ENCODE assay signal across 10 mouse cellular contexts in genomic region chr1:134725276-134725675, GRCm38 (mm10).
DNase-seq lines count a peak whose midpoint lies in the region; ATAC-seq and TF ChIP-seq lines count a peak whose summit lies in the region.
"Had no signal": no experiment of that assay in that cellular context is flagged by ENCODE, and none has a peak within 500 bp of the region (broad histone marks: within the 10 kb centered on the region; RNA-seq: fewer than 3 reads in every experiment).

No protein-coding gene starts in this region.

- no peaks in the 10 kb centered on the region for H3K4me1 ChIP-seq in cortical plate, adult 2 months (ENCODE audit: control insufficient read depth, insufficient read depth, low read length)
- H3K4me1 ChIP-seq: heart, embryonic 15.5 days; midbrain, embryonic 12.5 days had no signal

- H3K4me3 ChIP-seq in cortical plate, adult 2 months (ENCODE audit: insufficient read depth, low read length), result no peak overlapping the region
- H3K4me3 ChIP-seq: heart, embryonic 15.5 days; midbrain, embryonic 12.5 days had no signal

- no peak for DNase-seq in frontal cortex, postnatal 25 days (ENCODE audit: low spot score in 2 of 2)
- DNase-seq in urinary bladder, postnatal 25 days (ENCODE audit: low spot score), result peak; percentile 52
- DNase-seq in urinary bladder, adult 2 months (ENCODE audit: low spot score), result no peak
- peak; percentile 52 to 53 for DNase-seq in kidney, postnatal 25 days
- DNase-seq in mesoderm, embryonic 11.5 days (ENCODE audit: low read depth, low spot score), result peak; percentile 35

- no peak for TF ChIP-seq POLR2A in cortical plate, adult 2 months (IDR thresholded peaks at IDR 0.05; ENCODE audit: extremely low read depth, insufficient read depth, low read length)

- H3K27ac ChIP-seq in cortical plate, adult 2 months (ENCODE audit: insufficient read depth, low read length), result no peak overlapping the region
- H3K27ac ChIP-seq: heart, embryonic 15.5 days; midbrain, embryonic 12.5 days had no signal

- ATAC-seq in frontal cortex, adult (ENCODE audit: low TSS enrichment), result peak; percentile 50
- no peak for ATAC-seq in inflammation-experienced regulatory T-cells, adult 6 months

- peak; percentile 48 for TF ChIP-seq CTCF in cortical plate, adult 2 months (IDR thresholded peaks at IDR 0.05; ENCODE audit: extremely low read depth, insufficient read depth, low read length)

Comparison
In these comparisons a context has a peak if more than half of its experiments do, and no peak if none do; other contexts are left out.
1. DNase-seq: peak in urinary bladder, postnatal 25 days (single experiment), kidney, postnatal 25 days (2 of 2) and mesoderm, embryonic 11.5 days (single experiment); none in frontal cortex, postnatal 25 days (0 of 2) and urinary bladder, adult 2 months (single experiment).